Mouse (Mus musculus) retina, postnatal 1 day (tissue): ENCODE measurements around the gene Rptor.
A peak's percentile ranks its signal among the peaks of the same experiment; 100 is the strongest.

ENCODE experiments used
- DNase-seq: peaks from one replicate; pipeline ENCODE4 v3.0.0-alpha.2; 2012

Rptor gene

DNA sequence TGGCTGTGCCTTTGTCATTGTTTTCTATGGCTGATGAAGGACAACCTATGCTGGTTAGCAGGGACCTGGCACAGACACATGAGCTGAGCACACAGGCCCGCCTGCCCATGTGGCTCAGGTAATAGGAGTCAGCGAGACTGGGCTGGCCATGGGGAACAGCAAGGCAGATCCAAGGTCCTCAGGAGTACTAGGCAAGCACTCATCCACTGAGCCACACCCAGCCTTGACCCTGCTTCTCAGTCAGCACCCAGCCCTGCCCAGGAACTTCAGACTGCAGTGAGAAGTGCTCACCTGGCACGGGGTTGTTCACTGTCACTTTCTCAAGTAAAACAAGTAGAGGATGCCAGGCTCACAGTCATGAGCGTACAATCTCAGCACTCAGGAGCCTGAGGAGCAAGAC lies 270.9 kb downstream of the Rptor start:
- no peak for DNase-seq

DNA sequence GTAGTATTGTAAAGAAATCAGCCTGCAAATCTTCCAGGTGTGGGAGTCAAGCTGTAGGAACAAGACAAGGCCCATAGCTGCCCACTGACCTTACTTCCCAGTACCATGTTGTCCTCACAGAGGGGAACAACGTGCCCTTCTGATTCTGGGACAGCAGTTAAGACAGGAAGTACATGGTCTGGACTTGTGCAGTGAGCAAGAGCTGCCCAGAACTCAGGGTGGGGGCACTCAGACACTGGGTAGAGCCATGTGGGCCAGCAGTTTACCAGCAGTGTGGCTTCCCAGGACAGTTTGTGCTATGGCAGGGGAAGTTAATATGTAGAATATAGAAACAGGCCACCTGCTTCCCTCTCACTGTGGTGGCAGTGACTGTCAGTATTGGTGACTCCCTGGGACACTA lies 272.1 kb downstream of the Rptor start:
- DNase-seq: no peak

DNA sequence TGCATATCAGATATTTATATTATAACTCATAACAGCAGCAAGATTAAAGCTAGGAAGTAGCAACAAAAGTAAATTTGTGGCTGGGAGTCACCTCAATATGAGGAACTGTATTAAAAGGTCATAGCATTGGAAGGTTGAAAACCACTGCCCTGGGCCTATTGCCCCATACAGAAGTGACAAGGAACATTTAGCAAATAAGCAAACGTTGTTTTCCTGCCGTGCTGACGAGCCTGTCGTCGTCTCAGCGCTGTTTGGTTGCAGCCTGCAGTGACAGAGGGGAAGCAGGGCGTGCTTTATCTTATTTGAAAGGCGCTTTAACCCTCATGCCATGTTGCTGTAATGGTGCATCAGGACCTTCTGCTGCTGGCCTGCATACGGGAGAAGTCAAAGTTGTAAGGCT lies 273.0 kb downstream of the Rptor start:
- DNase-seq: no peak

DNA sequence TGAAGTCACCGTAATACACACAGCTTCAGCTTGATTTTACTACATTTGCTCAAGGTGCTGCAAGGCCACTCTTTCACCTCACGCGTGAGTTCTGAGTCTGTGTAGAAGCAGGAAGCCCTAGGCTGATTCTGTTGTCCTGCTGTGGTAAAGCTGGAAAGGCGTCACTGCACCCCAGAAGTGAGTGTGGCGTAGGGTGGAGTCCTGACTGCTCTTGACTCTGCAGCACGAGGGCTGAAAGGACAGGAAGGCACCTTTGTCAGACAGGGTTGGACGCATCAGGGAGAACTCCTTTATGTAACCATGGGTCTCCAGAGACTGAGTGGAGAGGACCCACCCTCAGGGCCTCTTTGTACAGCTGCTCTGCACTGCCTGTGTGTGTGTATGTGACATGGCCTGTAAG lies 274.4 kb downstream of the Rptor start:
- DNase-seq: no peak

DNA sequence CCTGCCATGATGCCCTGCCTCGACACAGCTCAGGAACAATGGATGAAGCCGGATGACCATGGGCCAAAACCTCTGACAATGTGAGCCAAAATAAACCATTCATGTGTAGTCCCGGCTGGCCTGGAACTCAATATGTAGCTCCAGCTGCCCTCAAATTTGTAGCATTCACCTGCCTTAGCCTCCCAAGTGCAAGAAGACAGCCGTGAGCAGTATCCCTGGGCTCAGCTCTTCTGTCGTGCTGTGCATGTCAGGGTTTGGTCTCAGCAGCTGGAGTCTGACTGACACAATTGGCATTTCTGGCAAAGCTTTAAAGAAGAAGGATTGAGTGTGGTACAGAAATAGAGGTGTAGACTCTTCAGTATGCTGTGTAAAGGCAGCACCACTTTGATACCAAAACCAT lies 276.9 kb downstream of the Rptor start:
- DNase-seq: no peak

DNA sequence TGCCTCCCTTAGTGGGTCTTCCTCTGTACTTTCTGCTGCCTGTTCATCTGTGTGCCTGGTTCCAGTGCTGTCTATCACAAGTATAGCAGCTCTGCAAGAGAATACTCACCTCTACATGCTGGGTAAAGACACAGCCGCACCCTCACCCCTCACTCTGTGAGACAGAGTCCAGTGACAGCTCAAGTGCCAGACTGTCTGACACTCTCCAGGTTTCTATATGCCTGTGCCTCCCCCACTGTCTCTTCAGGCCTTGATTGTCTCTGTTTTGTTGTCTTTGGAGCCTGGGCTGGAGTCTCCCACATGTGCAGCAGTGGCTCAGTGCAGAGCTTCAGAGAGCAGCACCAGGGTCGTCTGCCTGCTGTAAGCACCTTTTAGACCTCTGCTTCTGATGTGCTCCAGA lies 280.9 kb downstream of the Rptor start:
- DNase-seq: no peak

DNA sequence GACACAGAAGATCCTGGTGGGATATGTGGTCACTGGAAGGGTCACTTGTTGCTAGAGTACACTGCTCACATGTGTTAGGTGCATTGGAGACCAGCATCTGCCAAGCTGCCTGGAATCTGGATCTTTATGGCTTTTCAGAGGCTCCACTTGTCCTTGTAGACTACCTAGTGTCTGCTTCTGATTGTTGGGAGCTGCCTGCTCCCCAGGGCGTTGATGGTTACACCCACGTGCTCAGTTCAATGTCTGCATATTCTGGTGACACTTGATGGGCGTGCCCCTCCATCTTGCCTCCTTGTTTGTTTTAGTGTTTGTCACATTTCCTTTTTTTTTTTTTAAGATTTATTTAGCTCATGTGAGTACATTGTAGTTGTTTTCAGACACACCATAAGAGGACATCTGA lies 287.3 kb downstream of the Rptor start:
- no peak for DNase-seq

DNA sequence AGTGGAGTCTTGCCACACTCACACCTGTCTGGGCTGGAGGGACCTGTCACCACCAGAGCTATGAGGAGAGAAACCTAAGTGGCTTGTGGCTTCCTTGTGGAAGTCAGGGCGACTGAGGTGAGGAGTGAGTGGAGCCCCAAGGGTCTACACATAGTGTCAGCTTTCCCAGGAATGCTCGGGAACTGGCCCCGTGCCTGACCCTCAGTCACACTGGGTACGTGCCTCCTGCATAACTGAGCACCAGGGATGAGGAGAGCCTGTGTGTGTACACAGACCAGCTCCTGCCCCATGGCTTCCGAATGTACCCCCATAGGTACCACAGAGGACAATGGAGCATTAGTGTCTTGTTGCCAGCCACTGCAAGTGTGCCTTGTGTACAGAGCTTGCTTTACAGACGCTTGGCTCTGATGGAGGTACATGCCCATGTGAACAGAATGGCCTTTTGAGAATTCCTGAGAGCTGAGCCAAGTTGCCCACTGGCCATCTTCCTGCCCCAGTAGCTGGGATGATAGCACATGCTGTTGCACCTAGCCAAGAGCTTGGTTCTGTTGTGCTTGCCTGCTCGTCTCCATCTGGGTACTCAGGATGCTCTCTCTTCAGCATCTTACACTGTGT lies 289.0 kb downstream of the Rptor start:
- DNase-seq: no peak

DNA sequence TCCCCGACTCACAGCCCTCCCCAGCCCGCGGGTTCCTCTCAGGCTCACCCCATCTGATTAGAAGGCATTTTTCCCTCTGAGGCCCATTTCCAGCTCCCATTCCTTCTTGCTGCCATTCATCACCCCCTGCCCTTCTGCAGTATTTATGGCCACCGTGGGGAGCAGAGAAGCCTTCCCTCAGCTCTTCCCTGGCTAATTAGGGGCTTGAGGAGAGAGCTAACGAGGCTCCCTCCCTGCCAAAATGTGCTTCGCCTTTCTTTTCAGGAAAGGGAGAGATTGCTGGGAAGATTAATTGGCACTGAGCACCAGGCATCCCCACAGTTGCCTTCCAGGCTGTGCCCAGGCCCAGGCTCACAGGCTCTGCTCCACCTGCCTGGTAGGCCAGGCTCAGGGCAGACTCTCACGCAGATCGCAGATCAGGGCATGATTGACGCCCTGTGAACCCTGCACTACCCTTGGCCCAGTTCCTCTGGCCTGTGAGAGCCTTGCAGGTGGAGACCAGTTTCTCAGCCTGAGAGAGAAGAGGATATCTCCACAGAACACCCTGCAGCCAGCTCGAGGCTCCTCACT lies 291.0 kb downstream of the Rptor start:
- DNase-seq: no peak

DNA sequence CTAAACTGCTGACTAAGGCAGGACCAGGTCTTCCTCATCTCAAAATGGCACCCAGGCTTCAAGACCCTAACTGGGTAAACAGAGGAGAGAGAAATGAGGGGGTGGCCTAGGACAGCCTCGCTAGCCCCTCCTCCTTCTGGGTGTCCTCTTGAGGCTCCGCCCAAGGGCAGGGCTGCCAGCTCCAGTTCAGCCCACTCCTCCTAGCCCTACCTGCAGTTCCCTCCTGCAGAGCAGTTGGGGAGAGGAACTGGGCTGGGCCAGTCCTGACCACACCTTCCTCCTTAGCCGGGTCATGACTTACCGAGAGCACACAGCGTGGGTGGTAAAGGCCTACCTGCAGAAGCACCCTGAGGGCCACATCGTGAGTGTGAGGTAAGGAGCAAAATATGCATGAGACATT lies 291.9 kb downstream of the Rptor start:
- no peak for DNase-seq

DNA sequence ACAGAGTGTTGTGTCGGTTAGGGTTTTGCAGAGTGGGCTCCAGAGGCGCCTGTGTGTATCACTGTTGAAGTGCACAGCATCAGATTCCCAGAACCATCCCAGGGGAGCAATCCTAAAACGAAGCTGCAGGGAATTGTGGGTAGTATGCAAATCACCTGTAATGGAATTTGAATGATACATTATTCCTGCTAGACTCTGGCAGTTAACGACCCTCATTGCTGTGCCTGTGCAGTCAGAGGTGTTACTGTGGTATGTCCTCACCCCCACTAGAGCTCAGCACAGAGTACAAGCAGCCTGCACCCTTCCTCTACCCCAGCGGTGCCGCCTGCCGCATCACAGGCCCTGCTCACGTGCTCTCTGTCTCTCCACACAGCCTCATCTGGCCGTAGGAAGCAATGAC lies 294.3 kb downstream of the Rptor start:
- no peak for DNase-seq

DNA sequence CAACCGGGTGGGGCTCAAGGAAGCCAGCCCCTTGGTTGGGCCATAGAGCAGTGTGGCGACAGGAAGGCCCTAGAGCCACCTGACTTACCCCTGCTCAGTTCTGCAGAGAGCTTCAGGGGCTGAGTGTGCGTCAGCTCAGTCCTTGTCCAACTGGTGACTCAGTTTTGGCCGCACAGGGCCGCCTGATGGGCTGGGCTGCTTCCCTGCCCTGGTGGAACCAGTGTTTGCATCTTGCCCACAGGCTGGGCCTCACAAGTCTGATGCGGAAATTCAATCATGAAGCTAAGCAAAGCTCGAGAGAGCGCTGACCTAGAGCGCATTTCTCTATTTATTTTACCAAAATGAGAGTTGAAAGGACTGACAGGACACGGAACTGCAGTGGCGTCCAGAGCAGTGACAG lies 296.3 kb downstream of the Rptor start:
- DNase-seq: no peak

DNA sequence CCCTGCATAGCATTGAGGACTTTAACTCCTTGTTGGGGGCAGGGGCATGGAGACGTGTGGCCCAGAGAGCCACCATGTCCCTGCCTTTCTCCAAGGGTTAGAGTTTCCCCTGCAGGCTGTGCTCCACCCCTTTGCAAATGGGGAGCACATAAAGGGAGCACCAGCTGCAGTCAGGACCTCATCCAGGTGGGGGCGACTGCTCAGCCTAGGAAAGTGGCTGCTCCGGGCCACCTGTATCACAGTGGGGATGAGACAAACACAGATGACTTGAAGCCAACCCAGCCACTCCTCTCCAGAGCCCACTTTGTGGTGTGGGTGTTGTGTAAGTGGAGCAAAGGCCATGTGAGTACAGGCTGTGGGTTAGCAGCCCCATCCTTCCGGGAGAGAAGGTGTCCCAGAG lies 298.5 kb downstream of the Rptor start:
- no peak for DNase-seq

DNA sequence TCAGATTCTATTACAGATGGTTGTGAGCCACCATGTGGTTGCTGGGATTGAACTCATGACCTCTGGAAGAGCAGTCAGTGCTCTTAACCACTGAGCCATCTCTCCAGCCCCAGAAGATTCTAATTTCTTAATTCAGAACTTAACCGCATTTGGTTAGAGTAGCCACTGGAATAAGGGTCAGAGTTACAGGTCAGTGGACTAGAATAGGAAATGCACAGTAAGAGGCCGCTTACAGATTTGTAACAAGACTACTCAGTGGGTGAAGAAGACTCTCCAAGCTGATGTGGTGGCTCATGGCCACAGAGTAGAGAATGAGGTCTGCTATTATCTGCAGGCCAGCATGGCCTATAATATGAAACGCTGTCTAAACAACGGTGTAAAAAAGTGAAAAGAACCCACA lies 300.2 kb downstream of the Rptor start:
- no peak for DNase-seq

DNA sequence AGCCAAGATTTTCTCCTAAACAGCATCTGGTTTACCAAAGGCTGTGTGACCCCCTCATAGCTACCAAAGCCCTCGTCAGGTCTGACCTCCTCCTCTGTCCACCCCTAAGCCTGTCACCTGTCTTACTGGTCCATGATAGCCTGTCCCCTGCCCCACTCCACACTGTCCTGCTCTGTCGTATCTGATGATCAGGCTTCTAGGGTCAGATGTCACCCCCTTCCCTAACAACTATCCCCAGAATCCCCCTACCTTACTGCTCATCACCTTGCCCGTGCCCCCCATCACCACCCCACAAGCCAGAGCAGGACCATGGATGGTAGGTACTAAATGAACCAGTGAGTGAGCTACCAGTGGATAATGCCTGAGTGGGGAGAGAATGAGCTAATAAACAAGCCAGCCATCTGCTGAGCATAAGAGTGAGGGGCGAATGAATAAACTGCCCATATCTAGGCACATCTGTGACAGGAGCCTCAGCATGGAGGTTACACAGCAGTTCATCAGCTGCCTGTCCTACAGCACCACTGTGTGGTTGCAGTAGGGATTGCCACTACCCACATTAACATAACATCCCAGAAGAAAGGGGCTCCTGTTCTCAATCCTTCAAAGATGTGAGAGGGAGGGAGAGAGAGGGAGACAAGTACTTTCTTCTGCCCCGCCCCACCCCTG lies 302.0 kb downstream of the Rptor start:
- peak; percentile 87 for DNase-seq

DNA sequence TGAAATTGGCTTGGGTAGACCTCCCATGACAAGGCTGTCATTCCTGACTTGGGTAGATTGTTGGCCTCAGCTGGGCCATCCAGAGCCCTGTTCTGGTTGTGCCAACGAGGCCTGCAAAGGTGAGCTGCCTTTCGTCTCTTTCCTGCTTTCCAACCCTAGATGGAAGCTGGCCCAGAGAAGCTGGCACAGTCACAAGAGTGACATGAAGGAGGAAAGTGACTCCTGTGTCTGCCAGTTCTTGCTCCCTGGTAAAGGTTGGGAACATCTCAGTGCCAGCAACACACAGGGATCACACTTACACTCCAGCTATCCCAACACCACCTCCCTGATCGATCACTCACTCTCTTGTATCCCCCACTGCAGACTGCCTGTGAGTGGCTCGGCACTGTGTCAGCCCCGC lies 303.1 kb downstream of the Rptor start:
- DNase-seq: no peak

DNA sequence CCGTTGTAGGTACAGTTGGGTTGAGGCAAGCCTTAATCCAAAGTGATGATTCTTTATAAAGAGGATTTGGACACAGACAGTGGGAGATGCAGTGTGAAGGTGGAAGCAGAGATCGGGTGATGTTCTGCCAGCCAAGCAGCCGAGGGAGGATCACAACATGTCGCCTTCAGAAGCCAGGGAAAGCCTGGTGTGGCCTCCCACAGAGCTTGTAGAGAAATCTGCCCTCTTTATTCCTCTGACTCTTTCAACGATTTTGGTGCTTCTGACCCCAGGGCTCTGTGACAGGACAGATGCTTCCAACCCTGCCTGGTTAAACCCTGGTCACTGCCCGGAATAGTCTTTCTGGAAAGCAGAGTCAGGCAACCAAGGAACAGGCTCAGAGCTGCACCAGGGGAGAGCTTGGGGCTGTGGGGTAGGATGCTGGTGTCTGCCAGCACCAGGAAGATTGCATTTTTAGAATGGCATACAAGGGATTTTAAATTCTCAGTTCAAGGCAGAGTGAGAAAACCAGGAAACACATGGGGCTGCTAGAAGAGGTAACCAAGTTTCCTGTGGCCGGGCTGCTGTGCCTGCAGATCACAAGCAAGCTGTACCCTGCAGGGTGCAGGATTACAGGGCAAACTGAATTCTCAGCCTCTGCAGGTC lies 304.4 kb downstream of the Rptor start:
- DNase-seq: no peak

DNA sequence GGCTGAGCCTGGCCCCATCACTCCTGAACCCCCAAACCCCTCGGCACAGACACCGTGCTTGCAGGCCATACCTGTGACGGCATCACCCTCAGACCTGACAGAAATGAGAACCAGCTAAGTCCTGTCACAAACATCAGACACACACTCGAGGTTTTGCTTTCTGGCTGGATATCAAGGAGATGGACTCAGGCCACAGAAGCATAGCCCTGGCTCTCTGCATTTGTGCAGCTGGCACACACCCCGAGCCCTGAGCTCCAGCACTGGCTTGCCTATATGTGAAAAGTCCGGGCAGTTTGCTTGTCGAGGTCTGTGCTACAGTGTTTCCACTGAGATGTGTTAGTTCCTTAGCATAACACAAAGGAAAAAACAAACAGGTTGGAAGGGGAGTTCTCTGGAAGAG lies 305.0 kb downstream of the Rptor start:
- no peak for DNase-seq

DNA sequence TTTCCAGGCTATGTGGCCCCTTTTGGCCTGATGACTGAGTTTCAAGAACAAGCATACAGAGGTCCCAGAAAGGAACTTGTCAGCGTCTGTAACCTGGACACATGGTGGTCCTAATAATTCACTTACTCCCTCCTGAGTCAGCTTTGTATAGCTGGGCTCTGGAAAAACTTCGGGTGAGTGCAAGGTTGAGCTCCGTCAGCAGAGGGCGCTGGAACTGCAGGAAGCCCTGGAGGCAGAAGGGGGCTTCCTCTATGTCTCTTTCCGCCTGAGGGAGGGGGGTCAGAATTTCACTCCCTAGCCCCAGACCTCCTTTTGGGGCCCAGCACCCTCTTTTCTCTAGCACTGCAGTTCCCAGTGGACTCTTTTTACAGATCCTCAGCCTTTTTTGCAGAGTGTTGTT lies 306.7 kb downstream of the Rptor start:
- peak; percentile 81 for DNase-seq

DNA sequence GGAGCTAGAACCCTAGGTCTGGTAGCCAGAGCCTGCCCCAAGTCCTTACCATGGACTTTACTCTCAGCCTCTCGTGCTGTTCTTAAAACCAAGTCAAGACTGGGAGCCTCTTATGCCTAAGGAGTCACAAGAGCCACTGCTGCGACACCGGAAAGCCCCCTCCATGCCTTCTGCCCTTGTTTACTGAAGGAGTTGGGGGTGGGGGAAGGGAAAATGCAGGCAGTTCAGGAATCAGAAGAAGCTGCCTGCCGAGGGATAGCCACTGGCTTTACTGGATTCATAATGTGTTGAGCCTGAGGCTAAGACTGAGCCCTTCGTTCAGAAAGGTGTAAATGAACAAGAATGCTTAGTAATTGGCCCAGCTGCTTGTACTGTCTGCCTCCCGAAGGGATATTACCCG lies 310.1 kb downstream of the Rptor start:
- DNase-seq: no peak

DNA sequence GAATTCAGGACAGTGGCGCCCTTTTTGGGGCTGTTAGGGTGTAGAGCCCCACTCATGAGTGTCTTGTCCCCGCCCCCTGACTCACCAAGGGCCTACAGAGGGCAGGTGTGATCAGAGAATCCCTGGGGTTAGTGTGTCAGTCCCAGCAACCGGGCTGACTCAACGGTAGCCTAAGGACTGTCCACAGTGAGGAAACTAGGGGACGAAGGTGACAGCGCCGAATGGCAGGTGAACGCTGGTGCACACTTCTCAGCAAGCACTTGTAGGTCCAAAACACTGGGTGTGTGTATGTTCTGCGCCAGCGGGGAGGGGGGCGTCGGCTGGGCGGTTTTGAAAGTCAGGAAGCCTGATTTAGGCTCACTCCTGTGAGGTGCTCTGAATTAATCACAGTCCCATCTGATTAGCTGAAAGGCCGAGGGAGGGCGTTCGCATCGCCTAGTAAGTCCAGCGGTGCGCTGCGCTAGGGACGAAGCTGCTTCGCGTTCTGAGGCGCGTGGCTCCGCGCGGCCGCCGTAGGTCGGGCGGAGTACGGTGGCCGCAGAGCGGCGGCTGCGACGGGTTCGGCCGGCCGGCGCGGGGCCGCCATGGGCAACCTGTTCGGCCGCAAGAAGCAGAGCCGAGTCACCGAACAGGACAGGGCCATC lies 310.7 kb downstream of the Rptor start, which contains the start of gene Chmp6:
Chmp6 (plus strand) TSS at position 151 of the 644 bp plus-strand sequence.
- DNase-seq: peak; percentile 92

DNA sequence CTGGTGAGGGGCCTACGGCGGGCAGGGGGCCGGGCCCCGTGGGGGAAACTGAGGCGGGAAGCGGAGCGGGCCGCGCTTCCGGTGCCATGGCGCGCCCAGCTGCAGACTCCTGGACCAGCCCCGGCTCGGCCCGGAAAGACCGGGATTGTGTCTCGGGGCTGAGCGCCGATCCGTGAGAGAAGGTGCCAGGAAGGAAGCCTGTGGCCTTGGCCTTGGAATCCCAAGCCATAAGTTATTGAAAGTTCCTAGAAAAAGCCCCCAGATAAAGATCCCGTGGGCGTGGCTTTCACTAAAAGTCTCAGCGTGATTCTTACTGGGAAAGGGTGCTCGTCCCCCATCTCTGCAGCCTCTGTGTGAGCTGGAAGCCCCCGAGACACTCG lies 311.2 kb downstream of the Rptor start:
- no peak for DNase-seq

DNA sequence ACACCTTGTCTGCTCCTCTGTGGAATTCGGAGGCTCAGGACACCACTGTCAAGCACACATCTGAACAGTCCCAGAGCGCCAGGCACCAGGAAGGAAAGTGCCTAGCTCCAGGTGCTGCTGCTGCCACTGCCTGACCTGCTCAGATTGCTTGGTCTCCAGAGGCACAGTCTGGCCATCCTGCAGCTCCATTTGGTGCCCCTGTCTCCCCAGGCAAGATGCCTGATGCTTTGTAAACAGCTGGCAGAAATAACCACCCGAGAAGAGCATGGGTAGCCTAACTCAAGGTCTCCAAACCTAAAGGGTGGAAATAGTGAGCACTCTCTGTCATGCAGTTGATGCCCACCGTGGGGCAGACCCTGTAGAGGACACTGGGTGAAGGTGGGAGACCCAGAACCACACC lies 311.7 kb downstream of the Rptor start:
- no peak for DNase-seq

DNA sequence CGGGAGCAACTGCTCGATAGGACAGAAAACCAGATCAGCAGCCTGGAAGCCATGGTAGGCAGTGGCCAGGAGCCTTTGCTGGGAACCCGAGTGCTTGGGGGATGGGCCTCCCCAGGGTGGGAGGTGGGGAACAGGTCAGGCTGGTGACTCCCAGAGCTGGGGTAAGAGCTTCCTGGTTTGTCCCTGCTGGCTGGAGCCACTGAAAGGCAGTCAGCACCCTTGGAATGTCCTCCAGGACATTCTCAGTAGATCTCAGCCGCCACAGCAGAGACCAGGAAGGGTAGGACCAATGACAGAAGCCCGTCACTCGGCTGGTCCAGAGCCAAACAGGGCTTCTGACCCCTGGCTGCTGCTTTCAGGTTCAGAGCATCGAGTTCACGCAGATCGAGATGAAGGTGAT lies 313.0 kb downstream of the Rptor start:
- DNase-seq: no peak
